Mouse (Mus musculus) heart, embryonic 12.5 days (tissue): ENCODE measurements around the gene Lrrc20. TPM values are rescaled to one million over a fixed set of nuclear protein-coding genes. Genes with fewer than 3 reads are reported as not detected.
A peak's percentile ranks its signal among the peaks of the same experiment; 100 is the strongest.
"Not testable (repeated sequence)": the region's sequence is repeated elsewhere in the genome, so short reads cannot be mapped to it uniquely, and the experiment has no call there.

Experiments
- ATAC-seq: fragments of 200-750 bp; cut with Nextera tagmentation; 2 replicates; pipeline ENCODE4 v1.8.0; 2017; ENCODE audit warnings: moderate TSS enrichment, moderate library complexity; ENCODE audit not compliant: insufficient number of reproducible peaks, low FRiP score
- H3K27ac ChIP-seq: fragments of 300-500 bp; sonication (generic); 2 replicates; pipeline ENCODE4 v1.5.1; 2016; ENCODE audit warnings: mild to moderate bottlenecking, moderate library complexity; ENCODE audit not compliant: poor library complexity, severe bottlenecking
- H3K27me3 ChIP-seq: fragments of 300-500 bp; sonication (generic); replicated peaks from 2 replicates; pipeline ENCODE4 v1.6.1; 2016; ENCODE audit warnings: mild to moderate bottlenecking, moderate library complexity
- H3K36me3 ChIP-seq: fragments of 300-500 bp; sonication (generic); 2 replicates; pipeline ENCODE4 v1.6.1; 2016; ENCODE audit warnings: mild to moderate bottlenecking, moderate library complexity
- H3K4me1 ChIP-seq: fragments of 300-500 bp; sonication (generic); replicated peaks from 2 replicates; pipeline ENCODE4 v1.6.1; 2016; ENCODE audit warnings: mild to moderate bottlenecking
- H3K4me2 ChIP-seq: fragments of 300-500 bp; sonication (generic); 2 replicates; pipeline ENCODE4 v1.6.1; 2016; ENCODE audit warnings: mild to moderate bottlenecking, moderate library complexity
- H3K4me3 ChIP-seq: fragments of 300-500 bp; sonication (generic); 2 replicates; pipeline ENCODE4 v1.5.1; 2016; ENCODE audit warnings: mild to moderate bottlenecking
- H3K9ac ChIP-seq: fragments of 300-500 bp; sonication (generic); 2 replicates; pipeline ENCODE4 v1.6.1; 2016; ENCODE audit warnings: mild to moderate bottlenecking, moderate library complexity
- H3K9me3 ChIP-seq: fragments of 300-500 bp; sonication (generic); replicated peaks from 2 replicates; pipeline ENCODE4 v1.6.1; 2016; ENCODE audit warnings: mild to moderate bottlenecking, moderate library complexity
- WGBS: fragments of 180-500 bp; shearing (Covaris S2); methylation state at CpG from one replicate; pipeline ENCODE4 v1.1.7; 2016; 5-methylcytosine and 5-hydroxymethylcytosine counted together
- polyA plus RNA-seq: library from polyadenylated mRNA; unstranded; fragments of >200 nt; fragmentation: Nextera tagmentation; extraction: Ambion mirVana; gene quantifications from 2 replicates; pipeline ENCODE4 v1.2.1, GENCODE M21; 2016

Gene Lrrc20
- polyA plus RNA-seq, 1 experiment from 2014 or later = 12.6 TPM

GRCm38 (mm10) chr10:61576120-61576767 is 100.6 kb downstream of the Lrrc20 start:
- peaks cover 21% of the 10 kb centered on the region for H3K4me1 ChIP-seq
- peak overlapping the region; percentile 2; the same call in 1 of the 2 replicates for H3K27ac ChIP-seq
- H3K9ac ChIP-seq = no peak overlapping the region
- no peaks in the 10 kb centered on the region for H3K9me3 ChIP-seq
- no peak overlapping the region for H3K4me2 ChIP-seq
- peaks cover 11% of the 10 kb centered on the region for H3K36me3 ChIP-seq
- WGBS = 63% methylated on average over 13 of the region's 13 CpGs
- peak; percentile 23; the same call in 1 of the 2 replicates for ATAC-seq
- H3K4me3 ChIP-seq = no peak overlapping the region
- H3K27me3 ChIP-seq = no peaks in the 10 kb centered on the region

- no peaks in the 10 kb centered on the region for H3K36me3 ChIP-seq
- no peaks in the 10 kb centered on the region; the same call in 1 of the 2 replicates for H3K27me3 ChIP-seq
- H3K9me3 ChIP-seq = 0 out of 2 replicates have a peak, but pooled peaks cover 3% of the 10 kb centered on the region
- WGBS = 75% methylated on average over 7 of the region's 7 CpGs
- H3K4me3 ChIP-seq = no peak overlapping the region
- no peak overlapping the region for H3K4me2 ChIP-seq
- H3K27ac ChIP-seq = no peak overlapping the region
- H3K9ac ChIP-seq = no peak overlapping the region
- H3K4me1 ChIP-seq = peaks cover 3% of the 10 kb centered on the region; the same call in 1 of the 2 replicates
- no peak for ATAC-seq
These were observed 111.7 kb downstream of the Lrrc20 start for GRCm38 (mm10) chr10:61587241-61587849.

- ATAC-seq = no peak
- no peak overlapping the region for H3K4me2 ChIP-seq
- H3K9me3 ChIP-seq = 0 out of 2 replicates have a peak, but pooled peaks cover 2% of the 10 kb centered on the region
- peaks cover 4% of the 10 kb centered on the region for H3K4me1 ChIP-seq
- no peak overlapping the region for H3K4me3 ChIP-seq
- H3K27ac ChIP-seq = no peak overlapping the region
- no peaks in the 10 kb centered on the region for H3K36me3 ChIP-seq
- H3K27me3 ChIP-seq = peaks cover 48% of the 10 kb centered on the region
- H3K9ac ChIP-seq = no peak overlapping the region
- WGBS = 72% methylated on average over 7 of the region's 7 CpGs
These were observed 122.4 kb downstream of the Lrrc20 start for GRCm38 (mm10) chr10:61597991-61598390.

- Histone ChIP-seq H3K4me2 (no peak overlapping the region), H3K36me3 (no peaks in the 10 kb centered on the region), H3K27me3 (peaks cover 43% of the 10 kb centered on the region), H3K4me3 (no peak overlapping the region), H3K9ac (no peak overlapping the region), H3K4me1 (peaks cover 4% of the 10 kb centered on the region), H3K9me3 (0 out of 2 replicates have a peak, but pooled peaks cover 2% of the 10 kb centered on the region), H3K27ac (no peak overlapping the region)
- 68% methylated on average over 9 of the region's 9 CpGs for WGBS
- ATAC-seq = no peak
These were observed 124.0 kb downstream of the Lrrc20 start for GRCm38 (mm10) chr10:61599556-61600114.

DNA sequence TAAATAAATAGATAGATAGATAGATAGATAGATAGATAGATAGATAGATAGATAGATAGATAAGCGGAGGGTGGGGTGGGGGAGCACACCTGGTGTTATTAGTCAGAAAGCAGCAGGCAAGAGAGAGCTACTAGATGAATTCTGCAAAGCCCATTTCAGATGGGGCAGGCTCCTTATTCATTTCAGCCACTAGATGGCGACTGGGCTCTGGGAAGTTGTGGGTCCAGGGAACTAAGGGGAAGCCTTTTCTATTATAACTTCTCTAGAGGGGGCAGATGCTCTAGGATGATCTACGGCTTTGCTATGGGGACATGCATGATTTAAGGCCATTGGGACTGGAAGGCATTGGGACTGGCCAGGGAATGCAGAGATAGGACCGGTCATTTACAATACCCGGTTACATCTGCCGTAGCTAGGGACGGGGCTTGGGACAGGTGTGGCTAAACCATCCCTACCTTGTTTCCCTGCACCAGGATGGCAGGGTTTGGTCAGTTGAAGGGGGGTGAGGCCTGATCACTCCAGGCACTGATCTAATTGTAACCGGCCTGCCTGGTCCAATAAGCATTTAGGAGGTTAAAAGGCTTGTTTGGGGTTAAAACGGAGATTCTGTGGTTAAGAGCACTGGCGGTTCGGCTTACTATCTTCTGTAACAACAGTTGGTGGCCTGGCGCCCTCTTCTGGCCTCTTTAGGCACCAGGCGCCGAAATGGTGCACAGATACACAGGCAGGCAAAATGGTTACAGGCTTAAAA is 126.9 kb downstream of the Lrrc20 start:
- 0 out of 2 replicates have a peak, but pooled peaks have one; percentile 38 for ATAC-seq
- no peak overlapping the region for H3K27ac ChIP-seq
- 0 out of 2 replicates have a peak overlapping the region, but pooled peaks have one; percentile 5 for H3K4me3 ChIP-seq
- H3K27me3 ChIP-seq = peaks cover 20% of the 10 kb centered on the region
- no peaks in the 10 kb centered on the region for H3K36me3 ChIP-seq
- no peaks in the 10 kb centered on the region for H3K4me1 ChIP-seq
- H3K9ac ChIP-seq = no peak overlapping the region
- 9% methylated on average over 14 of the region's 14 CpGs for WGBS
- peak overlapping the region; percentile 44 for H3K4me2 ChIP-seq
- H3K9me3 ChIP-seq = 0 out of 2 replicates have a peak, but pooled peaks cover 2% of the 10 kb centered on the region

GRCm38 (mm10) chr10:61604376-61605065 is 128.9 kb downstream of the Lrrc20 start:
- no peak overlapping the region for H3K4me3 ChIP-seq
- no peak overlapping the region for H3K27ac ChIP-seq
- H3K27me3 ChIP-seq = peaks cover 20% of the 10 kb centered on the region
- 71% methylated on average over 10 of the region's 10 CpGs for WGBS
- H3K36me3 ChIP-seq = no peaks in the 10 kb centered on the region
- H3K9me3 ChIP-seq = 0 out of 2 replicates have a peak, but pooled peaks cover 2% of the 10 kb centered on the region
- no peaks in the 10 kb centered on the region for H3K4me1 ChIP-seq
- no peak overlapping the region for H3K4me2 ChIP-seq
- ATAC-seq = no peak
- H3K9ac ChIP-seq = no peak overlapping the region

- 55% methylated on average over 11 of the region's 11 CpGs for WGBS
- ATAC-seq, H3K4me1 ChIP-seq, H3K9me3 ChIP-seq, H3K4me2 ChIP-seq, H3K27ac ChIP-seq, H3K4me3 ChIP-seq, H3K36me3 ChIP-seq, H3K9ac ChIP-seq: not testable (repeated sequence)
- H3K27me3 ChIP-seq = peaks cover 25% of the 10 kb centered on the region
These were observed 129.8 kb downstream of the Lrrc20 start for GRCm38 (mm10) chr10:61605381-61605780.

GRCm38 (mm10) chr10:61605851-61606250 is 130.2 kb downstream of the Lrrc20 start:
- Histone ChIP-seq H3K4me1 (no peaks in the 10 kb centered on the region), H3K27me3 (peaks cover 25% of the 10 kb centered on the region), H3K9ac (no peak overlapping the region), H3K4me2 (no peak overlapping the region), H3K27ac (no peak overlapping the region), H3K4me3 (no peak overlapping the region), H3K9me3 (0 out of 2 replicates have a peak, but pooled peaks cover 2% of the 10 kb centered on the region), H3K36me3 (no peaks in the 10 kb centered on the region)
- ATAC-seq = no peak
- WGBS = 8% methylated on average over 8 of the region's 8 CpGs

- Histone ChIP-seq H3K9ac (no peak overlapping the region), H3K27ac (no peak overlapping the region), H3K27me3 (peaks cover 25% of the 10 kb centered on the region), H3K4me1 (no peaks in the 10 kb centered on the region), H3K9me3 (no peaks in the 10 kb centered on the region; the same call in 1 of the 2 replicates), H3K4me2 (no peak overlapping the region), H3K4me3 (no peak overlapping the region), H3K36me3 (no peaks in the 10 kb centered on the region)
- no peak for ATAC-seq
These were observed 132.6 kb downstream of the Lrrc20 start for GRCm38 (mm10) chr10:61608233-61608632.

DNA sequence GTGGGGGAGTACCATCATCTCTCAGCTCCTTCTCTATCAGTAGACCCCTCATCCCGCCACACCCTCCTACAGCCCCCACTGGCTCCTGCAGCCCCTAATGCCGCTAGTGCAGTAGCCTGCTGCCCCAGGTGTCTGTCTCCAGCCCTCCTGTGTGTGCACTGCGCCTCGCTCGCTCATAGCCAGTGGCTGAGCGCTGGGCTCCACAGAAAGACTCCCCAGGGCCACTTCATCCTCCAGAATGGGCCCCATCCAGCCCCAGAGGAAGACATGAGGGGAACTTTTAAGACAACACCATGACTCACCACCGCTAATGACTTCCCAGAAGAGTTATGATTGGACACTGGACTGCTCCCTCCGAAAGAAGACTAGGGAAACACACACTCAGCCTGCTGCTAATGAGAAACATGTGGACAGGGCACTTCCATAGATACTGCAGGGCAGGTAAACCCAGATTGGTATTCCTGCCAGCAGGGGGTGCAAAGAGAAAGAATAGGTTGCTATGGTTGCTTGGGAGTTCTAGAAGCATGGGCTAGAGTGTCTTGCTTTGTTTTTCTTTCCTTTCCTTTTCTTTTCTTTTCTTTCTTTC is 135.1 kb downstream of the Lrrc20 start:
- H3K27me3 ChIP-seq = peaks cover 15% of the 10 kb centered on the region; the same call in 1 of the 2 replicates
- H3K27ac ChIP-seq = no peak overlapping the region
- no peaks in the 10 kb centered on the region; the same call in 1 of the 2 replicates for H3K9me3 ChIP-seq
- no peaks in the 10 kb centered on the region for H3K36me3 ChIP-seq
- no peak overlapping the region for H3K9ac ChIP-seq
- H3K4me3 ChIP-seq = no peak overlapping the region
- no peaks in the 10 kb centered on the region for H3K4me1 ChIP-seq
- 72% methylated on average over 8 of the region's 8 CpGs for WGBS
- H3K4me2 ChIP-seq = no peak overlapping the region
- no peak for ATAC-seq
